Mouse (Mus musculus) limb, embryonic 10.5 days (tissue): ENCODE results near the gene Scamp4. TPM values are rescaled to one million over a fixed set of nuclear protein-coding genes. Genes with fewer than 3 reads are reported as not detected.
A peak's percentile ranks its signal among the peaks of the same experiment; 100 is the strongest.
"Not testable (repeated sequence)": the region's sequence is repeated elsewhere in the genome, so short reads cannot be mapped to it uniquely, and the experiment has no call there.

Experiments used
- DNase-seq: peaks from one replicate; pipeline ENCODE4 v3.0.0-alpha.2; 2017; ENCODE audit warnings: low spot score
- H3K27ac ChIP-seq: fragments of 300-500 bp; sonication (generic); 2 replicates; pipeline ENCODE4 v1.5.1; 2016; ENCODE audit warnings: mild to moderate bottlenecking
- H3K27me3 ChIP-seq: fragments of 300-500 bp; sonication (generic); 2 replicates; pipeline ENCODE4 v1.6.1; 2016; ENCODE audit warnings: low read depth, mild to moderate bottlenecking; ENCODE audit not compliant: poor library complexity, severe bottlenecking
- H3K36me3 ChIP-seq: fragments of 300-500 bp; sonication (generic); 2 replicates; pipeline ENCODE4 v1.6.1; 2016; ENCODE audit warnings: mild to moderate bottlenecking, moderate library complexity
- H3K4me1 ChIP-seq: fragments of 300-500 bp; sonication (generic); 2 replicates; pipeline ENCODE4 v1.6.1; 2016
- H3K4me3 ChIP-seq: fragments of 300-500 bp; sonication (generic); 2 replicates; pipeline ENCODE4 v1.5.1; 2016; ENCODE audit warnings: mild to moderate bottlenecking, moderate library complexity
- H3K9me3 ChIP-seq: fragments of 300-500 bp; sonication (generic); replicated peaks from 2 replicates; pipeline ENCODE4 v1.6.1; 2016; ENCODE audit warnings: mild to moderate bottlenecking
- WGBS: fragments of 180-500 bp; shearing (Covaris S2); methylation state at CpG from one replicate; pipeline ENCODE4 v1.1.7; 2016; 5-methylcytosine and 5-hydroxymethylcytosine counted together
- polyA plus RNA-seq: library from polyadenylated mRNA; unstranded; fragments of >200 nt; fragmentation: Nextera tagmentation; extraction: Ambion mirVana; gene quantifications from 2 replicates; pipeline ENCODE4 v1.2.1, GENCODE M21; 2016

The Scamp4 gene
- polyA plus RNA-seq, 1 experiment from 2014 or later = 87.8 TPM

DNA sequence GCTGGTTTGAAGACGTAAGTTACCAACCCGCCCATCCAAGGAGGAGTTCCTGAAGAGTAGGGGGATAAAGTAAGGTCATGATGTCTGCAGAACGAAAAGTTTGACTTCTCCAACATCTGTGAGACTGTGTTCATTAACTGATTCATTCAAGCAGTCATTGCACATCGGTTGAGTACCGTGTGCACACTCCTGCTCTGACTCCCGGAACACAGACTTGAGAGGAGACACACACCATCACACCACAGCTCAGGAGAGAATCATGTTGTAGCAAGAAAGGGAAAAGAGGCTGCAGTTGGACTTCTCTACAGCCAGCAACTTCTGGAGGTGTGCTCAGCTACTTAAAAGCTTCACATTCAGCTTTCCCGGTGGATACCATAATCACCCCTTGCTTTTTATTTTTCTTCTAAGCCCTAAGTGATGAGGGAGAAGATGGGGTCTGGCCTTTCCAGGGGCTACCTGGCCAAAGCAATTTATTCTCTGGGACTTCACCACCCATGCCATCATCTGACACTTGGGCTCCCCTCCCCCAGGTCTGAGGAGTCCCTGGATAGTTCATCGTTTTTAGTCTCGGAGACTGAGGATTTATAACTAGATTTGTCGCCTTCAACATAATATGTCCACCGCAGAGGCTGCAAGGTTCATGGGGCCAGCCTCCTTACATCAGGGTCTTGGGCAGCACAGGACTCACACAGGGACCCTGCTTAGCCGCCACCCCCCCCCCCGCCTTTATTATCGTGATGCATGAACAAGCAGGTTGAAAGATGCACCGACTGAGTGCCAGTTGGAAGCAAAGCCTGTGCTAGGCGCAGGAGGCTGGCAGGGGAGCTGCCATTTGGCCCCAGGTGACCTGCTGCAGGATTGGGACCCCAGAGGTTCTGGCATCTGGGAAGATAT is 18.4 kb downstream of the Scamp4 start:
- 62% methylated on average over 16 of the region's 16 CpGs for WGBS
- peak overlapping the region; percentile 89 for H3K4me3 ChIP-seq
- DNase-seq = no peak
- no peaks in the 10 kb centered on the region for H3K27me3 ChIP-seq
- H3K36me3 ChIP-seq = peaks cover 26% of the 10 kb centered on the region
- no peaks in the 10 kb centered on the region for H3K9me3 ChIP-seq
- peak overlapping the region; percentile 97 for H3K27ac ChIP-seq
- H3K4me1 ChIP-seq = peaks cover 42% of the 10 kb centered on the region

DNA sequence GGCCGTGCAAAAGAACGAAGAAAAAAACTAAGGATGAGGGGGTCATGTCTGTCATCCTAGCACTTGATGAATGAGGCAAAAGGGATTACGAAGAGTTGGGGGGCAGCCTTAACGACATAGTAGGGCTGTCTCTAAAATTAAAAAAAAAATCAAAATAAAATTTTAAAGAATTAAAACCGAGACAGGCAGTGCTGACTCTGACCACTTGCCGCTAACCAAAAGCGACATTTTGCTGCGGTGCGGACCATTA is 18.9 kb downstream of the Scamp4 start:
- 5% methylated on average over 9 of the region's 9 CpGs for WGBS
- DNase-seq = no peak
- peaks cover 44% of the 10 kb centered on the region for H3K4me1 ChIP-seq

DNA sequence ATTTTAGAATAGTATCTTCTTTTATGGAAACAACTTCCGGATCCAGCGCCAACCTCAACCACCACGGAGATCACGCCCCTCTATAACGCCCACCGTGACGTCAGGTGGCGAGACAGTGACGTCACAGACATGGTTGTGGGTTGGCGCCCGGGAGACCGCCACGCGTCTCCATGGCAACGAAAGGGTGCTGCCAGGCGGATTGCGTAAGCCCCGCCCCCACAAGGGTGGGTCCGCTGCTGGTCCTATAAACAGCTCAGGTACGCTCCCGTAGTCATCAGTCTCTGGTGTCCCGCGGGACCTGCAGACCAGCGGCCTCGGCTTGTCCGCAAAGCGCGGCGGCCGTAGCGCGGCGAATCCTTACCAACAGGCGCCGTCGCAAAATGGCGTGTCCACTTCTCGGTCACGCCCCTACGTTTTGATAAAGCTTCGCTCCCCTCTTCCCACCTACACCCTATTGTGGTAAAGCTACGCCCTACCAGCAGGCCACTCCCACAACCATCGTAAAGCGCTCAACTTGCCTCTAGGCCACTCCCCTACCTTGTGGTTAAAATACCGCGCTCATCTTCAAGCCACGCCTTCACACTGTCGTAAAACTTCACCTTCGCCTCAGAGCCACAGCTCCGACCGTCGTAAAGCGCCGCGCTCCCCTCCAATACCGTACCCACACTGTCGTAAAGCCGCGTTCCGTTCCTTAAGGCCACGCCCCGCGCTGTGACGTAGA is 19.4 kb downstream of the Scamp4 start:
- DNase-seq = peak; percentile 100
- peaks cover 44% of the 10 kb centered on the region for H3K4me1 ChIP-seq
- peaks cover 24% of the 10 kb centered on the region for H3K36me3 ChIP-seq
- peak overlapping the region; percentile 89 for H3K4me3 ChIP-seq
- no peaks in the 10 kb centered on the region for H3K27me3 ChIP-seq
- peak overlapping the region; percentile 97 for H3K27ac ChIP-seq
- WGBS = under 1% methylated on average over 64 of the region's 64 CpGs
- H3K9me3 ChIP-seq = no peaks in the 10 kb centered on the region

More for the DNA sequence above, 18.9 kb downstream of the Scamp4 start:
- H3K9me3 ChIP-seq = no peaks in the 10 kb centered on the region
- peak overlapping the region; percentile 89 for H3K4me3 ChIP-seq
- H3K36me3 ChIP-seq = peaks cover 25% of the 10 kb centered on the region
- H3K27ac ChIP-seq = peak overlapping the region; percentile 97
- H3K27me3 ChIP-seq = no peaks in the 10 kb centered on the region

DNA sequence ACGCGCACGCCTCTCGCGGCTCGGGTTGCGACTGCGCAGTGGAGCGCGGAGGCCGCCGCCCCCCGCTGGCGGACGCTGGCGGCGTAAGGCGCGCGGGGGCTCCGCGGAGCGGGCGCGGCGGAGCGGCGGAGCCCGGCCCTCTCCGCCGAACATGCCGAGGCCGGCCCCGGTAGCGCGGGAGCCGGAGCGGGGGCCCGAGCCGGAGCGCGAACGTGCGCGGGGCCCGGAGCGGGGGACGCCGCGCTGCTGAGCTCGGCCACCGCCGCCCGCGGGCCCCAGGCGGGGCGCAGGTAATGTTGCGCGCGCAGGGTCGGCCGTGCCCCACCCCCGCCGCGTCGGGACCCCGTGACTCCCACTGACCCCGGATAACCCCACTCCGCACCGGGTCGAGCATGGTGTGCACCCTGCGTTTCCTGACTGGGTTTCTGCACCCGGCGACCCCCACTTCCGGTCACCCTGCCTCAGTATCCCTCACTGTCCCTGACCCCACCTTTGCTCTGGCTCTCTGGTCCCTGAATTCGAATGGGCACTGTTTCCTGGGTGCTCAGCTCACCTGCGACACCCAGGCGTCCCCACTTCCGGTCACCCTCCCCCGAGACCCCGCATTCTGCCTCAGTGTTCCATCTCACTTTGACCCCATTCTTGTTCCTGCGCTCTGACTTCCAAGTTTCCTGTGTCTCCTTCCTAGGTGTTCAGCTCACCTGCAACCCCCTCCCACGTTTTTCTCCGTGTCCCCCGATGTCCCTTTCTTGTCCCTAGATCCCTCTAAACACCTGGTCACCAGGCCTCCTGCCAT is 20.2 kb downstream of the Scamp4 start, which contains the start of gene Csnk1g2:
Csnk1g2 (plus strand) TSS at position 178 of the 796 bp plus-strand sequence.
- Histone ChIP-seq H3K27ac (peak within 1 kb of the TSS; percentile 97), H3K4me3 (peak within 1 kb of the TSS; percentile 89), H3K36me3 (peaks cover 30% of the 10 kb centered on the region), H3K4me1 (peaks cover 51% of the 10 kb centered on the region), H3K27me3 (no peaks in the 10 kb centered on the region), H3K9me3 (no peaks in the 10 kb centered on the region)
- under 1% methylated on average over 85 of the region's 85 CpGs for WGBS
- peak; percentile 68 for DNase-seq

DNA sequence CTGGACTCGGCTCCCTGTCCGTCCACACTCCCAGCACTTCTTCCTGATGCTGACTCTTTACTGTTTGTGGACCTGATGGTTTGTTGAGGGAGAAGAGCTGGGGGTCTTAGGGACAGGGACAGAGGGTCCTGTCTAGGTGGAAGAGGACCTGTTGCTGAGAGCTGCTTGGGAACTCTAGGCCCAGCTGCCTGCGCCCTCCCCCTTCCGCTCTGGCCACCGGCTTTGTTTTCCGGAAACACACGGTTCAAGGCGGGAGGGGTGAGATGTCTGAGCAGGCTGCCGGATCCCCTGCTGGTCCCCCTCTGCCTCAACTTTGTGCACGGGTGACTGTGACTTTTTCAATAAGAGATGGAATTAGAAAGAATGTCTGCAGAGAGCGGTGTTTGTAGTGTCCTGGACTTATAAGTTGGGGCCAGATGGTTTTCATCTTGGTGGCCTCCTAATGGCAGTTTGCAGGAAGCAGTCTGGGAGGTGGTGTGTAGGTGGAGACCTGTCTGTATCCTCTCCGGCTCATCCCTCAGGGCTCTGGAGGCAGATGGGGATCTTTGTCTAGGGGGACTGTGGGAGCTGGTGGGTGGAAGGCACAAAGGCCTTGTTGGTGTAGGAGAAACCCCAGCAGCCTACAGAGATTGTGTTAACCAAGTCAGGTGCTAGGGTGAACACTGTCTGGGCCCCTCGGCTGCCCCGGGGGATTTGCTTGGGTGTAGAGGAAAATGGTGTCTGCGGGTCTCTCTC is 21.0 kb downstream of the Scamp4 start:
- H3K27me3 ChIP-seq = no peaks in the 10 kb centered on the region

DNA sequence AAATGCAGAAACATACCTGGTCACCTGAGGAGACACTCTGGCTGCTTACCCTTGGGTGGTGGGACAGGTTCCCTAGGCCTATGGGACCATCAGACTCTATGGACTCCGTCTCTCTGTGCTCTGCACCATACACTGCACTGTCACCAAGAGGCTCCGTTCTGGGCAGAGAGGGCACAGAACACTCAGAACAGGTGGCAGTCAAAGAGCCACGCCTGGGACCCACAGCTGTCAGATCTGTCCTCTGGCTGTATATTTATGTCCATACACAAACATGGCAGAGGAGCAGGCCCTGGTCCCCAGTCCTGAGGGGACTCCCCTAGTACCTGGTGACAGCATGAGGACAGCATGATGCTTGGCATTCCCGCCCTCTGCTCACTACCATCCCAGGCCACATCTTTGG is 23.1 kb downstream of the Scamp4 start:
- H3K27me3 ChIP-seq = no peaks in the 10 kb centered on the region
- peaks cover 54% of the 10 kb centered on the region for H3K36me3 ChIP-seq
- DNase-seq = no peak
- 0 out of 2 replicates have a peak overlapping the region, but pooled peaks have one; percentile 11 for H3K27ac ChIP-seq
- no peaks in the 10 kb centered on the region for H3K9me3 ChIP-seq
- H3K4me3 ChIP-seq = no peak overlapping the region
- peaks cover 49% of the 10 kb centered on the region for H3K4me1 ChIP-seq
- WGBS = 94% methylated on average over 4 of the region's 4 CpGs

More for the DNA sequence above, 21.0 kb downstream of the Scamp4 start:
- Histone ChIP-seq H3K27ac (peak overlapping the region; percentile 97), H3K9me3 (no peaks in the 10 kb centered on the region), H3K4me3 (peak overlapping the region; percentile 89), H3K36me3 (peaks cover 33% of the 10 kb centered on the region), H3K4me1 (peaks cover 52% of the 10 kb centered on the region)
- WGBS = 13% methylated on average over 15 of the region's 15 CpGs
- DNase-seq = peak; percentile 81

DNA sequence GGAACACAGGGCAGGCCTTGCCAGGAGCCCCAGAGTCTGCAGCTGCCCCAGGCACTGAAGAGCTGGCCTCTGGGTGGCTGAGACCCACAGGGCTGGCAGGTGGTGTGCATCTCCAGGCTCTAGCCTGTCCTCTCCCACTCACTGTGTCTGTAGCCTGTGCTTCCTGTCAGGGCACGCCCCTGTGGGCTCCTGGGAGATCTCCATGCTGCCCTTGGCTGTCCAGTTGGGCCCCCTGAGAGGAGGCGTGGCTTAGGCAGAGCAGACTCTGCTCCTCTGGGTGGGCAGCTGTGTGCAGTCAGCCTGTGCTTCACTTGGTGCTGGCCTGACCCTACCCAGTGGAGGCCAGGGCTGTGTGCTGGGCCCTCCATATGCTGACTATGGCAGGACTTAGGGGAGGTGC is 25.0 kb downstream of the Scamp4 start:
- H3K27me3 ChIP-seq = no peaks in the 10 kb centered on the region
- H3K4me3 ChIP-seq = no peak overlapping the region
- DNase-seq = no peak
- 56% methylated on average over 2 of the region's 2 CpGs for WGBS
- H3K27ac ChIP-seq = no peak overlapping the region
- peaks cover 73% of the 10 kb centered on the region for H3K36me3 ChIP-seq
- peaks cover 41% of the 10 kb centered on the region for H3K4me1 ChIP-seq
- no peaks in the 10 kb centered on the region for H3K9me3 ChIP-seq

DNA sequence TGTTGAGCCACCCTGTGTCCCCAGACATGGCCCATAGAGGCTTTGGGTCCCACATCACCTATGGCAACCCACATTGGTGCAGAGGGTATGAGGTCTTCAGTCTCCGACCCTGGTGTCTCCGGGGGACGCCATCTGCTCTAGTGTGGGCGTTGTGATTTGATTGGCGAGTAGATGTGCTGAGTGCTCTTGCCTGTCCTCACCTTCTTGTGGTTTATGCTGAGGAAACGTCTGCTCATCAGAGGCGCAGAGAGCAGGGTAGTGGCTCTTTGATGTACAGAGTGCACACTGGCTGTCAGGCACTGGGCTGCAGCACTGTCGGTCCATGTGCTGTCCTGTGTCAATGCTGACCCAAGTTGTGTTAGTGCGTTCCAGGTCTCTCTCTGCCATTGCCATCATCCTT is 26.3 kb downstream of the Scamp4 start:
- no peak overlapping the region for H3K27ac ChIP-seq
- H3K36me3 ChIP-seq = peaks cover 85% of the 10 kb centered on the region
- no peak overlapping the region for H3K4me3 ChIP-seq
- 92% methylated on average over 9 of the region's 9 CpGs for WGBS
- H3K27me3 ChIP-seq = no peaks in the 10 kb centered on the region
- DNase-seq = no peak
- H3K4me1 ChIP-seq = peaks cover 34% of the 10 kb centered on the region
- H3K9me3 ChIP-seq = no peaks in the 10 kb centered on the region

DNA sequence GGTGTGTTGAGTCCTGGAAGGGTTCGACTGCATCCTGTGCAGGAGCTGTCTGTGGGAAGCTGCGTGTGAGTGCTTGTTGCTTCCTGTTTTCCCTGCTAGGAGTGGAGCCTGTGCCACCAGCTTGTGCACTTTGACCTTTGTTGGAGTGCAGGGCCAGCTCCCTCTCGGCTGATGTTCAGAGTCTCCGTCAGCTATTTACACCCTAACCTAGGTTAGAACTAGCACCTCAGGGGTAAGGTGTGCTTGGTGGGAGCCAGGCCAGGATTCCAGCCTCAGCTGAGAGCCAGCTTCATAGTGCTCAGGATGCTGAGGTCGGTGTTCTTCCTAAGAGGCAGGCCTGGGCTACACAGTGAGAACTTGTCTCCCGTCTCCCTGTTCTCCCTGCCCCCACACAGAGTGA is 32.7 kb downstream of the Scamp4 start:
- Histone ChIP-seq H3K36me3 (peaks cover 99% of the 10 kb centered on the region), H3K27me3 (no peaks in the 10 kb centered on the region), H3K4me3 (no peak overlapping the region), H3K4me1 (no peaks in the 10 kb centered on the region), H3K9me3 (no peaks in the 10 kb centered on the region), H3K27ac (no peak overlapping the region)
- DNase-seq = no peak
- 83% methylated on average over 6 of the region's 6 CpGs for WGBS

DNA sequence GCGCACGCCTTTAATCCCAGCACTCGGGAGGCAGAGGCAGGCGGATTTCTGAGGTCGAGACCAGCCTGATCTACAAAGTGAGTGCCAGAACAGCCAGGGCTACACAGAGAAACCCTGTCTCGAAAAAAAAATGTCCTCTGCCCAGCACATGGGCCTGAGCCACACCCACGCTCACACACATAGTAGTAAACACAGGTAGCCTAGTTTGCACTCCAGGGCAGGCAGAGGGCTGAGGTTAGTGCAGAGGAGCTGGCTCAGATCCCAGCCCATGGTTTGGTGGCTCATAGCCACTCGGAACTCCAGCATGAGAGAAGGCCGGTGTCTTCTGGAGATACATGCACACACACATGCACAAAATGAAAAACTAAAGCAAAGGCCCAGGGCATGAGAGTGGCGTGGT is 44.3 kb downstream of the Scamp4 start:
- Histone ChIP-seq H3K27ac (no peak overlapping the region), H3K9me3 (no peaks in the 10 kb centered on the region), H3K27me3 (no peaks in the 10 kb centered on the region), H3K4me1 (peaks cover 11% of the 10 kb centered on the region; the same call in 1 of the 2 replicates), H3K36me3 (peaks cover 85% of the 10 kb centered on the region), H3K4me3 (no peak overlapping the region)
- WGBS = 94% methylated on average over 10 of the region's 10 CpGs
- no peak for DNase-seq

DNA sequence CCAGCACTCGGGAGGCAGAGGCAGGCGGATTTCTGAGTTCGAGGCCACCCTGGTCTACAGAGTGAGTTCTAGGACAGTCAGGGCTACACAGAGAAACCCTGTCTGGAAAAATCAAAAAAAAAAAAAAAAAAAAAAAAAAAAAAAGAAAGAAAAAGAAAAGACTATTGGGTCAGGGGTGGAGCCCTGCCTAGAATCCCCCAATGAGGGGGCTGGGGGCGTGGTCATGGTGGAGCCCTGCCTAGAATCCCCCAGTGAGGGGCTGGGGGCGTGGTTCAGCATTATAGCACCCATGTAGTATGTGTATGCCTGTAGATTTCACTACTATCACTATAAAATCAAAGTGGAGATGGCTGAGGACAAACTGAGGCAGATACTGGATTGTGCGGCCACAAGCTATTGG is 47.2 kb downstream of the Scamp4 start:
- WGBS = 89% methylated on average over 6 of the region's 6 CpGs
- H3K36me3 ChIP-seq = peaks cover 62% of the 10 kb centered on the region
- not testable (repeated sequence) for H3K4me3 ChIP-seq, H3K9me3 ChIP-seq, H3K27ac ChIP-seq, H3K27me3 ChIP-seq, DNase-seq
- H3K4me1 ChIP-seq = peaks cover 12% of the 10 kb centered on the region

DNA sequence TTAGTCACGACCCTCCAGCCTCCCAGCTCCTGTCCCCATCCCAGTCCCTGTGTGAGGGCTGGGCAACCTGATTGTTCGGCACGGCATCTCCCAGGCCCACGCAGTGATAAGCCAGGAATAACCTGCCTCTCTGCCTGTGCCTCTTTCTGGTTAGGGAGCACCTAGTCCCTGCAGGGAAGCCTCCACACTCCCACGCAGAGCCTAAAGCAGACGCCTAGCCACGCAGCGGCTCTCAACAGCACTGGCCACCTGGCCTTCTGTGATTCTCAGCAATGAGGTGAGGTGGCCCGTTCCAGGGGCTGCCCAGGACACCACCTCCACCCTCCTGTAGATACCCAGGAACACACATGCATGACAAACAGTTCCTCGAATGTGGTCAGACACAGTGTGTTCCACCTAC is 47.7 kb downstream of the Scamp4 start:
- H3K9me3 ChIP-seq = no peaks in the 10 kb centered on the region
- H3K4me1 ChIP-seq = peaks cover 17% of the 10 kb centered on the region
- H3K27ac ChIP-seq = no peak overlapping the region
- DNase-seq = no peak
- H3K4me3 ChIP-seq = no peak overlapping the region
- H3K27me3 ChIP-seq = no peaks in the 10 kb centered on the region
- peaks cover 57% of the 10 kb centered on the region for H3K36me3 ChIP-seq
- 92% methylated on average over 10 of the region's 10 CpGs for WGBS
